Mouse (Mus musculus) heart, adult 2 months (tissue): ENCODE results near the gene Ace3. TPM values are rescaled to one million over a fixed set of nuclear protein-coding genes. Genes with fewer than 3 reads are reported as not detected.
"Not testable (repeated sequence)": the region's sequence is repeated elsewhere in the genome, so short reads cannot be mapped to it uniquely, and the experiment has no call there.

Experiments used
- DNase-seq, 2 experiments: peaks; one replicate each; pipeline ENCODE4 v3.0.0; 2021
- H3K27ac ChIP-seq: fragments of 200-600 bp; 2 replicates; pipeline ENCODE4 v1.8.1; 2022
- H3K27me3 ChIP-seq: fragments of 200-500 bp; 2 replicates; pipeline ENCODE4 v1.6.1; 2012; ENCODE audit warnings: mild to moderate bottlenecking, low read length, inconsistent platforms, mixed read lengths; ENCODE audit not compliant: control insufficient read depth, insufficient read depth
- H3K36me3 ChIP-seq: fragments of 200-500 bp; 2 replicates; pipeline ENCODE4 v1.6.1; 2012; ENCODE audit warnings: low read length, inconsistent platforms; ENCODE audit not compliant: control insufficient read depth, insufficient read depth
- H3K4me1 ChIP-seq: fragments of 200-500 bp; 2 replicates; pipeline ENCODE4 v1.6.1; 2011; ENCODE audit warnings: low read length; ENCODE audit not compliant: control insufficient read depth, insufficient read depth
- H3K4me3 ChIP-seq: fragments of 200-600 bp; 2 replicates; pipeline ENCODE4 v1.8.1; 2022
- H3K79me2 ChIP-seq: fragments of 200-500 bp; replicated peaks from 2 replicates; pipeline ENCODE4 v1.6.1; 2012; ENCODE audit warnings: mild to moderate bottlenecking, inconsistent platforms, low read length, moderate library complexity, mixed read lengths; ENCODE audit not compliant: control insufficient read depth, insufficient read depth
- H3K9ac ChIP-seq: fragments of 200-500 bp; 2 replicates; pipeline ENCODE4 v1.6.1; 2012; ENCODE audit warnings: low read depth, mild to moderate bottlenecking, control low read depth, inconsistent platforms, low read length, mixed read lengths
- CTCF ChIP-seq: fragments of 200-600 bp; IDR thresholded peaks from 2 replicates; pipeline ENCODE4 v1.8.1; 2022; ENCODE audit warnings: antibody characterized with exemption, mild to moderate bottlenecking, moderate library complexity
- EP300 ChIP-seq: fragments of 200-500 bp; IDR thresholded peaks from 2 replicates; pipeline ENCODE4 v1.6.1; 2011; ENCODE audit warnings: low read depth, low read length, control low read depth; ENCODE audit not compliant: insufficient read depth
- POLR2A ChIP-seq: fragments of 200-500 bp; IDR thresholded peaks from 2 replicates; pipeline ENCODE4 v1.6.1; 2011; ENCODE audit warnings: mild to moderate bottlenecking, low read depth, low read length, control low read depth; ENCODE audit not compliant: insufficient read depth
- WGBS: fragments of 180-500 bp; shearing (Covaris S2); methylation state at CpG from one replicate; pipeline ENCODE4 v1.1.7; 2018; 5-methylcytosine and 5-hydroxymethylcytosine counted together
- intact Hi-C: fragments of 180-260 bp; cut with DNase I; formaldehyde crosslinking; loops from one replicate; pipeline ENCODE4 v1.15.1; 2025
- polyA plus RNA-seq: library from polyadenylated mRNA; depleted of rRNA; stranded (reverse); fragments of >200 nt; gene quantifications from 2 replicates; pipeline ENCODE4 v1.2.3, GENCODE M21; 2012
- total RNA-seq, 2 experiments: library from RNA; stranded (reverse); gene quantifications; 2 replicates each; pipeline ENCODE4 v1.2.3; 2021

Ace3 gene
- total and polyA plus RNA-seq, 3 experiments, result not detected

- no peak overlapping the region for H3K9ac ChIP-seq
- 19% methylated on average over 11 of the region's 11 CpGs for WGBS
- H3K27ac ChIP-seq, result no peak overlapping the region
- intact Hi-C loops, result loop anchor here (2.0 kb wide), 2 partner anchors 26 to 100 kb away; no protein-coding TSS in a partner anchor
- no peaks in the 10 kb centered on the region for H3K79me2 ChIP-seq
- no peaks in the 10 kb centered on the region for H3K4me1 ChIP-seq
- peak; percentile 53 to 72 for DNase-seq
- H3K4me3 ChIP-seq, result no peak overlapping the region
- TF ChIP-seq POLR2A (no peak), CTCF (peak; percentile 91), EP300 (peak; percentile 35; the same call in 1 of the 2 replicates)
- H3K27me3 ChIP-seq, result no peaks in the 10 kb centered on the region
- no peaks in the 10 kb centered on the region for H3K36me3 ChIP-seq
Observed at GRCm38 (mm10) chr11:106026465-106027151, 32.1 kb downstream of the Ace3 start.

GRCm38 (mm10) chr11:106027607-106028006 is 33.1 kb downstream of the Ace3 start:
- Histone ChIP-seq H3K27ac (no peak overlapping the region), H3K36me3 (no peaks in the 10 kb centered on the region), H3K79me2 (no peaks in the 10 kb centered on the region), H3K4me1 (no peaks in the 10 kb centered on the region), H3K9ac (no peak overlapping the region), H3K27me3 (no peaks in the 10 kb centered on the region), H3K4me3 (no peak overlapping the region)
- DNase-seq, result no peak
- intact Hi-C loops, result loop anchor here (2.0 kb wide), 2 partner anchors 27 to 101 kb away; no protein-coding TSS in a partner anchor
- 85% methylated on average over 5 of the region's 5 CpGs for WGBS
- TF ChIP-seq POLR2A (no peak), CTCF (no peak), EP300 (no peak)

GRCm38 (mm10) chr11:106032074-106032473 is 37.6 kb downstream of the Ace3 start:
- H3K27me3 ChIP-seq, H3K9ac ChIP-seq, H3K36me3 ChIP-seq, H3K79me2 ChIP-seq, intact Hi-C loops, H3K4me1 ChIP-seq, DNase-seq, H3K27ac ChIP-seq: not testable (repeated sequence)
- peak overlapping the region; percentile 42 for H3K4me3 ChIP-seq
- WGBS, result 29% methylated on average over 12 of the region's 25 CpGs

GRCm38 (mm10) chr11:106033491-106033919 is 39.0 kb downstream of the Ace3 start:
- H3K27me3 ChIP-seq, result no peaks in the 10 kb centered on the region
- peak; percentile 39 to 42 for DNase-seq
- H3K27ac ChIP-seq, result peak overlapping the region; percentile 84
- H3K9ac ChIP-seq, result peak overlapping the region; percentile 13
- intact Hi-C loops, result no loop called here
- WGBS, result 19% methylated on average over 11 of the region's 11 CpGs
- no peaks in the 10 kb centered on the region; the same call in none of the 2 replicates for H3K4me1 ChIP-seq
- TF ChIP-seq POLR2A (peak; percentile 52; the same call in 1 of the 2 replicates), EP300 (no peak), CTCF (peak; percentile 9; the same call in 1 of the 2 replicates)
- H3K4me3 ChIP-seq, result no peak overlapping the region; the same call in 1 of the 2 replicates
- H3K79me2 ChIP-seq, result no peaks in the 10 kb centered on the region; the same call in 1 of the 2 replicates
- H3K36me3 ChIP-seq, result no peaks in the 10 kb centered on the region; the same call in 1 of the 2 replicates

- H3K27me3 ChIP-seq, result no peaks in the 10 kb centered on the region
- no peaks in the 10 kb centered on the region; the same call in 1 of the 2 replicates for H3K36me3 ChIP-seq
- TF ChIP-seq EP300, result no peak
- TF ChIP-seq CTCF, result no peak
- no peak for TF ChIP-seq POLR2A
- H3K9ac ChIP-seq, result no peak overlapping the region
- WGBS, result 83% methylated on average over 9 of the region's 9 CpGs
- H3K4me1 ChIP-seq, result no peaks in the 10 kb centered on the region; the same call in none of the 2 replicates
- H3K79me2 ChIP-seq, result peaks cover 4% of the 10 kb centered on the region
- no peak overlapping the region for H3K4me3 ChIP-seq
- DNase-seq, result no peak
- intact Hi-C loops, result no loop called here
- H3K27ac ChIP-seq, result no peak overlapping the region
Observed at GRCm38 (mm10) chr11:106034986-106035385, 40.5 kb downstream of the Ace3 start.
